22 mouse cellular contexts compared by ENCODE assay signal in the genomic region with DNA sequence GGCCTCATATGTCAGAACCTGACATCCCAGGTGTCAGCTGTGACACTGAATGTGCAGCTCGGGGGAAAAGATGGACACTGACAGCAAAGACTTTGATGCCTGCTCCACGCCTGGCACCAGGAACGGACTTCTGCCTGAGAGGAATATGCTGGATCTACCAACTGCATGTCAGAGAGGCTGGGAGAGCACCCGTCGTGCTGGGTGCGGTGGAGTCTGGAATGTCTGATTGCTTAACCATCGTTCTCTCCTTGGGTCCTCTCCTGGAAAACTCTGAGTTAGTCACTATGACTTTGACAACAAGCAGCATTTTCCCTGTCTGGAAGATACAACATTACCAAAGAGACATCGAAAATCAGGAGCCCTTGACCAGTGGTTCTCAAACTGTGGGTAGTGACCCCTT.
DNase-seq lines count a peak whose midpoint lies in the region; ATAC-seq and TF ChIP-seq lines count a peak whose summit lies in the region.
"Had no signal": no experiment of that assay in that cellular context is flagged by ENCODE, and none has a peak within 500 bp of the region (broad histone marks: within the 10 kb centered on the region; RNA-seq: fewer than 3 reads in every experiment).

No protein-coding gene starts in this region.

- H3K9me3 ChIP-seq in megakaryocyte, embryonic 14.5 days: no peaks in the 10 kb centered on the region; the same call in 1 of the 2 replicates
- H3K9me3 ChIP-seq: embryonic facial prominence, embryonic 10.5 days; embryonic facial prominence, embryonic 12.5 days; forebrain, embryonic 13.5 days; forebrain, embryonic 15.5 days had no signal

- TF ChIP-seq CTCF in Patski (IDR thresholded peaks at IDR 0.05): no peak

- POLR2A ChIA-PET in Patski (lab: Charles Lee): no interaction called here

- ATAC-seq in megakaryocyte, adult 5-6 weeks (ENCODE audit: poor library complexity, severe bottlenecking): no peak
- ATAC-seq in Patski: peak; percentile 96
- ATAC-seq: CD4-positive, CD25-positive, alpha-beta regulatory T cell, adult 4 months; forebrain, embryonic 13.5 days; forebrain, embryonic 15.5 days; forebrain, postnatal 0 days had no signal

- H3K36me3 ChIP-seq in megakaryocyte, embryonic 14.5 days (replicated peaks; ENCODE audit: low read length): no peaks in the 10 kb centered on the region
- H3K36me3 ChIP-seq: embryonic facial prominence, embryonic 10.5 days; embryonic facial prominence, embryonic 12.5 days; forebrain, embryonic 15.5 days; G1E had no signal

- H3K4me3 ChIP-seq in megakaryocyte, embryonic 14.5 days (replicated peaks): peak overlapping the region; percentile 1
- H3K4me3 ChIP-seq: embryonic facial prominence, embryonic 10.5 days; embryonic facial prominence, embryonic 12.5 days; forebrain, embryonic 13.5 days; forebrain, embryonic 15.5 days had no signal

- no peaks in the 10 kb centered on the region for H3K4me1 ChIP-seq in megakaryocyte, embryonic 14.5 days
- H3K4me1 ChIP-seq: embryonic facial prominence, embryonic 10.5 days; embryonic facial prominence, embryonic 12.5 days; forebrain, embryonic 13.5 days; forebrain, embryonic 15.5 days had no signal

- DNase-seq in 3T3-L1 (ENCODE audit: low read depth, low spot score) (peak; percentile 75), Patski (ENCODE audit: low read depth, low spot score) (no peak)
- no peak for DNase-seq in cerebellum, postnatal 36 days
- DNase-seq: adrenal gland, adult 2 months; adrenal gland, postnatal 10 days; adrenal gland, postnatal 25 days; B cell, adult 2 months; cerebellum, adult 11 months; cerebellum, adult 18-20 months; cerebellum, adult 8-10 months; cerebellum, adult 9-11 months; cerebellum, postnatal 14 days; forebrain, postnatal 0 days had no signal

- CTCF ChIA-PET in Patski (lab: Charles Lee): no interaction called here

- H3K27me3 ChIP-seq in megakaryocyte, embryonic 14.5 days (replicated peaks): no peaks in the 10 kb centered on the region
- H3K27me3 ChIP-seq in Patski: no peaks in the 10 kb centered on the region
- H3K27me3 ChIP-seq: CH12.LX; embryonic facial prominence, embryonic 12.5 days; forebrain, embryonic 13.5 days; forebrain, embryonic 15.5 days had no signal

- in situ Hi-C loops in Patski (cut with MboI; ENCODE audit: low pct_unique_long_range_greater_than_20kb): no loop called here
